Mouse (Mus musculus): ENCODE measurements around the gene Rap1gap2.

The Rap1gap2 gene

DNA sequence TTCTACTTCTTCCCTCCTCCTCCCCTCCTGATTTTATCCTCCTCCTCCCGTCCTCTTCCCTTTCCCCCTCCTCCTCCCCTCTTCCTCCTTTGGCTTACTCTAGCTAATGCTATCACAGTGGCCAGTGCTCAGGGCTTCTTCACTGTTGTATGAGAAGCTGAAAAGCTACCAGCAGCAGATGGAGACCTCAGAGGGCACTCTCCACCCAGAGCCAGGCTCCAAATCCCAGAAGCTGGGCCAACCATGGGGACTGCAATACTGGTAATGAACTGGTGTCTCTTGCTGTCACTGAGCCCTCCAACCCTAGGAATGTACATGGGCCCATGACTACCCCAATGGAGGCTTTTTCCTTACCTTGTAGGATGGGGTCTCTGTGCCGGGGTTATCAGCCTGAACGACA lies 198.8 kb downstream of the Rap1gap2 start:
- DNase-seq (ENCODE audit: low spot score in 2 of 2) = no peak

DNA sequence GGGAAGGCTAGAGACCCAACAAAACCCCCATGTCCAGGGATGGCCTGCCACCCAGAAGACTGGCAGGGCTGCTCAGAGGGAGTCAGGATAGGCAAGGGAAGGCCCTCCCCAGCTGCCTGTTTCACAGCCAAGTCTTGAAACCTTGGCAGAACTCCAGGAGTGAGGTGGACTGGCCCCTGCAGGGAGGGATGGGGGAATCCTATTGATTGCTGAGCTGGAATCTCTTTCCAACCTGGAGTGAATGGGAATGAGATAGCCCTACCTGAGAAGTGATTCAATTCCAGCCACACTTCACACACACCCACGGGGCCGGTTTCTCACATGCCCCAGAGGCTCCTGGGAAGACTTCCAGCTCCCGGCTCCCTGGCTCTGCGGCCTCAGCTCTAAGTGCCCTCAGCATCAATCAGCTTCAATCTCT lies 200.9 kb downstream of the Rap1gap2 start:
- peak; percentile 30 to 56 for DNase-seq (ENCODE audit: low spot score in 2 of 2)

DNA sequence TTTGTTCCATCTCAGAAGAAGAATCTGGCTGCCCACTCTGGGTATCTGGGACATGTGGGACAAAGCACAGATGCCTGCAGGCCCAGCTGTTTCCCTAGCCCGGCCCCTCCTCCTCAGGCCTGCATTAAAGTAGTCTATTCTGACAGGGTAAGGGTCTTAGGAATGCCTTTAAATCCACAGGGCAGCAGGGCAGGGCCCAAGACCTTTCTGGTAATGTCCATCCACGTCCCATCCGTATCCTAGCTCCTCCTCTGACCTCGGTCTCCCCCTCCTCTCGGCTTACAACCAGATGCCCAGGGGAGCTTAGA lies 201.3 kb downstream of the Rap1gap2 start:
- DNase-seq (ENCODE audit: low spot score in 2 of 2) = no peak

GRCm38 (mm10) chr11:74408587-74409446 lies 201.9 kb downstream of the Rap1gap2 start:
- DNase-seq (ENCODE audit: low spot score in 2 of 2) = peak; percentile 84 to 90

DNA sequence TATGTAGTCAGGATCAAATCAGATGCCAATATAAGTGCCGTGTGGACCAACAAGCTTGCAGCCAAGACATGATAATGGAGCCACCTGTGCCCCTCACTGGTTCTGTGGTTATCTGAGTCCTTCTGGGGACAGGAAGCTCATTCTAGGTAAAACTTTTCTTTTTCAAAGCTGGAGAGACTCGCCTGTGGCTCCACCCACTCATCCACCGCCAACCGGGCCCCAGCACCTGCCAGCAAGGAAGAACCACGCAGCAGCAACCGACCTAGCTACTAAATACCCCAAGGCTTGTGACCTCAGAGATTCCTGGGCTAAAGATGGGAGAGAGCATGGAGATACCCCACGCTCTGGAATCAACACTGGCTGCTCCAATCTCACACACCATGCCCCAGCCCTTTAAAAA lies 205.5 kb downstream of the Rap1gap2 start:
- DNase-seq (ENCODE audit: low spot score in 2 of 2) = no peak

DNA sequence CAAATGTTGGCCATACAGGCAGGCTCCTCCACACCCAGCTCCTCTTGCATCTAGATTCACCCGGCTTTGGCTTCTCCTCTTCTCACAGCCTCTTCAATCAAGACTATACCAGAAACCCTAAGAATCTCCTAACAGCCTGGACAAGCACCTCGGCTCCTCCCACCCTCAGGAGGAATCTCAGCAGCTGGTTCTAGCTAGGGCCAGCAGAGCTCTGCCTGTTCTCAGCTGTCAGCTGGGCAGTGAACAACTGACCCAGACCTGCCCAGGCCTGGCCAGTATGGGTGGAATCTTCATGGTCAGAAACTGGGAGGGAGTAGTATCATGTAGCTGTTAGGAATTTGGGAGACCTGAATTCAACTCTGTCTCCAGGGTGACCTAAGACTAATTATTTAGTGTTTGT lies 206.5 kb downstream of the Rap1gap2 start:
- DNase-seq (ENCODE audit: low spot score in 2 of 2) = no peak

- no peak for DNase-seq (ENCODE audit: low spot score in 2 of 2)
Observed at GRCm38 (mm10) chr11:74402126-74402525, 208.6 kb downstream of the Rap1gap2 start.

- DNase-seq (ENCODE audit: low spot score in 2 of 2) = no peak
Observed at GRCm38 (mm10) chr11:74395583-74395982, 215.1 kb downstream of the Rap1gap2 start.

GRCm38 (mm10) chr11:74393489-74393888 lies 217.2 kb downstream of the Rap1gap2 start:
- no peak for DNase-seq (ENCODE audit: low spot score in 2 of 2)

GRCm38 (mm10) chr11:74392903-74393302 lies 217.8 kb downstream of the Rap1gap2 start:
- DNase-seq (ENCODE audit: low spot score in 2 of 2) = peak in 1 of 2 experiments; percentile 16

DNA sequence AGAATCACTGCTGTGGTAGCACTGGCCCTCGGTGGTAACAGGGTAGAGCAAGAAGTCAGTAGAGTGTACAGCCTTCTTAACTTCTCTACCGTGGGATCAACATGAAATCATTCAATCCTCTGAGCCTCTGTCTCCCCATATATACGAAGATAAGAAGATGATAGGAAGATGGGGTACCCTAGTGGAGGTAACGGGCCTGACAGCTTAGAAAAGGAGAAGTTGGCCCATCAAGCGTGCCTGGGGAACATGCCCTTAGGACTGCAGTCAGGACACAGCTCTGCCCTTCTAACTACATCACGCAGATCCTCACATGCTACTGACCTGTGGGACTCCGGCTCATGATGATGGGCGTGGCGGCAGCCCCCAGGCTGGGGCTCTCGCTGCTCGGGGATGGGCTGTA lies 218.8 kb downstream of the Rap1gap2 start:
- DNase-seq (ENCODE audit: low spot score in 2 of 2) = no peak

DNA sequence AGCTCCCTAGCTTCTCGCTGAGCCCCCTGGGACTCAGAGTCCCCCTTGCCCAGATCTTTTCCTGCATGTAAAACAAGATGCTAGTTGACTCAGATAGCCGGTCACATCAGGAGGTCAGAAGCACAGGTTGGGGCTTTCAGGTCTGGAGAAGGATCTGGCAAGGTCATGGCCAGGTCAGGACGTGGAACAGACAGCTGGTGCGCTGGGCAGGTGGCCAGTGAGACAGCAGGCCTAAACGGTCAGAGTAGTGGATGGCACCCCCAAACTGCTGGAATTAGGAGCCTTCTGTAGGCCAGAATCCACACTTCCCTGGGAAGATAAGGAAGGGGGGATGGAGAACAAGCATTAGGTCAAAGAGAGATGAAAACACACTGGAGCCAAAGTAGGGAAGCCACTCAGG lies 223.5 kb downstream of the Rap1gap2 start:
- DNase-seq (ENCODE audit: low spot score in 2 of 2) = no peak

GRCm38 (mm10) chr11:74385674-74386073 lies 225.0 kb downstream of the Rap1gap2 start:
- no peak for DNase-seq (ENCODE audit: low spot score in 2 of 2)

DNA sequence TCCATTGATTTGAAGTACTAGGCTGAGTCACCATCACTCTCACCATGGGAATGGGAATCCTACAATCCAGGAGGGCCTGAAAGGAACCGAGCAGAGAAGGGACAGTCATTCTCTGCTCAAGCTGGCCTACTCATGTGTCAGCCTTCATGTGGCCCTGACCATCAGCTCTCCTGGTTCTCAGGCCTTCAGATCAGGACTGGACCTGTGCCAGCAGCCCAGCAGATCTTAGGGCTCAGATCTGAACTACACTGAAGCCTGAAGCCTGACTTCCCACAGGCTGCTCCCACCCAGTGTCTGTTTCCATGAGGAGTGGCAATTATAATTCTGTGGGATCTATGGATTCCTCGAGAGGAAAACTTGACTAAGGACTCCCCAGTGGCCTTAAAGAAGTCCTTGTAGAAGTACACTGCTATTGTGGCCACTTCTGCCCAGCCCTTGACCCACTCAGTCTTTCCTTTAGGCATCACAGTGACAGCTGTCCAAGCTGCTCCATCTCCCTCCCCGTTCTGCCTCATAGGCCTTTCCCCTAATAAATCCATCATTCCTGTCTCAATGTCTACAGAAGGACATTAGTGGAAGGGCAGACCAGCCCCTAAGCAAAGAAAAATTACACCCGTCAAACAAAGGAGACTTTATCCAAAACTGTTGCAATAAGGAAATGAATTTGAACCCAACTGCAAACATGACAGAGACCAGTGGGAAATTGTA lies 231.4 kb downstream of the Rap1gap2 start:
- no peak for DNase-seq (ENCODE audit: low spot score in 2 of 2)

GRCm38 (mm10) chr11:74376847-74377246 lies 233.9 kb downstream of the Rap1gap2 start:
- DNase-seq (ENCODE audit: low spot score in 2 of 2) = peak; percentile 77 to 78

GRCm38 (mm10) chr11:74371393-74372100 lies 239.2 kb downstream of the Rap1gap2 start:
- peak; percentile 80 to 89 for DNase-seq (ENCODE audit: low spot score in 2 of 2)

DNA sequence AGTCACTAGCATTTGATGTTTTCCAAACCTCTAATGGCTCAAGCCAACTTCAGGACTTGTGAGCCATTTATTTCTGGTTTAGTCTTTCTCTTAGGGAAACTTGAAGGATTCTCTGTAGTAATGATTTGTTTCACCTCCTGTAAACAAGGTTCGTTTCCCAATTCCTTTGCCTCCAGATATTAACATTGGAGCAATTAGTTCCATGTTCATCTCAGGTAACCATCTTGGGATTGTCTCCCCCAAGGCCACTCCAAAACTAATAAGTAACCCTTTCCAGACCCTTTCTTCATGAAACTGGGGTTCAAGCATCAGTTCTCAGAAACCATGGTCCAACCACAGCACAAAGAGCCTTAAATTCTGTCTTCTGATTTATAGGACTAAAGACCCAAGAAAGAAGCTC lies 248.9 kb downstream of the Rap1gap2 start, which contains the start of gene Olfr412:
Olfr412 (plus strand) TSS at position 301 of the 400 bp plus-strand sequence.
- no peak for DNase-seq (ENCODE audit: low spot score in 2 of 2)

- DNase-seq (ENCODE audit: low spot score in 2 of 2) = no peak
Observed at GRCm38 (mm10) chr11:74352550-74352949, 258.2 kb downstream of the Rap1gap2 start, which contains the start of gene Olfr411. TSS of gene Olfr411 (minus strand) at chr11:74352650.

DNA sequence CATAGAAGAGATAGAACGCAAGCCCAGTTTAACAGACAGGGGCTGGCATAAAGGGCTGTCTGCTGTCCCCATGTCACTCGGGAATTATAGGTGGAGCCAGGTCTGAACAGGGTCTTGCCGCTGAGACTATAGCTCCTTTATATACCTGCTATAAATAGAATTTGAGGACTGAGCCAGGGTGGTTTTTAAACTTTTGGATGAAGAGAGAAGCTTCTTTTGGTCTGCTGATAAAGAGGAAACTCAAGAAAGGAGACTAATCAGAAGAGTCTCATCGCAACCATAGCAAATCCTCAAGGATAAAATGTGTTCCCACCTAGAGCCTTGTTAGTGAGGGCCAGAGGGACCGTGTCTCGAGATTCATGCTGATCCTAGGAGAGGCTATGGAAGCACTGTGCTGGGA lies 272.8 kb downstream of the Rap1gap2 start, which contains the start of gene Olfr410:
Olfr410 (minus strand) TSS at position 101 of the 400 bp plus-strand sequence.
- DNase-seq (ENCODE audit: low spot score in 2 of 2) = no peak

Data from right cerebral cortex, adult 2 months (tissue).